Mouse (Mus musculus): ENCODE results near the gene Kif1b.
A peak's percentile ranks its signal among the peaks of the same experiment; 100 is the strongest.

Gene Kif1b

GRCm38 (mm10) chr4:149307596-149308490 is at the start of gene Kif1b:
Kif1b (minus strand) TSS chr4:149307693.
- peak; percentile 92 for DNase-seq (ENCODE audit: extremely low spot score, low read depth, low spot score)

GRCm38 (mm10) chr4:149354671-149355070 is 47.2 kb upstream of the Kif1b start:
- no peak for DNase-seq (ENCODE audit: extremely low spot score, low read depth, low spot score)

GRCm38 (mm10) chr4:149351596-149352150 is 44.2 kb upstream of the Kif1b start:
- no peak for DNase-seq (ENCODE audit: extremely low spot score, low read depth, low spot score)

GRCm38 (mm10) chr4:149348963-149349362 is 41.5 kb upstream of the Kif1b start:
- no peak for DNase-seq (ENCODE audit: extremely low spot score, low read depth, low spot score)

- no peak for DNase-seq (ENCODE audit: extremely low spot score, low read depth, low spot score)
Measured at GRCm38 (mm10) chr4:149345873-149346272, 38.4 kb upstream of the Kif1b start.

GRCm38 (mm10) chr4:149344311-149344710 is 36.8 kb upstream of the Kif1b start:
- no peak for DNase-seq (ENCODE audit: extremely low spot score, low read depth, low spot score)

GRCm38 (mm10) chr4:149340680-149341079 is 33.2 kb upstream of the Kif1b start:
- DNase-seq (ENCODE audit: extremely low spot score, low read depth, low spot score): no peak

- no peak for DNase-seq (ENCODE audit: extremely low spot score, low read depth, low spot score)
Measured at GRCm38 (mm10) chr4:149339426-149340214, 32.1 kb upstream of the Kif1b start.

GRCm38 (mm10) chr4:149338137-149338536 is 30.6 kb upstream of the Kif1b start:
- no peak for DNase-seq (ENCODE audit: extremely low spot score, low read depth, low spot score)

GRCm38 (mm10) chr4:149337353-149337752 is 29.9 kb upstream of the Kif1b start:
- no peak for DNase-seq (ENCODE audit: extremely low spot score, low read depth, low spot score)

- no peak for DNase-seq (ENCODE audit: extremely low spot score, low read depth, low spot score)
Measured at GRCm38 (mm10) chr4:149336302-149336701, 28.8 kb upstream of the Kif1b start.

- DNase-seq (ENCODE audit: extremely low spot score, low read depth, low spot score): no peak
Measured at GRCm38 (mm10) chr4:149334881-149335280, 27.4 kb upstream of the Kif1b start.

GRCm38 (mm10) chr4:149332726-149333125 is 25.2 kb upstream of the Kif1b start:
- DNase-seq (ENCODE audit: extremely low spot score, low read depth, low spot score): no peak

GRCm38 (mm10) chr4:149330495-149330894 is 23.0 kb upstream of the Kif1b start:
- DNase-seq (ENCODE audit: extremely low spot score, low read depth, low spot score): no peak

GRCm38 (mm10) chr4:149328735-149329134 is 21.2 kb upstream of the Kif1b start:
- DNase-seq (ENCODE audit: extremely low spot score, low read depth, low spot score): no peak

- DNase-seq (ENCODE audit: extremely low spot score, low read depth, low spot score): no peak
Measured at GRCm38 (mm10) chr4:149327281-149327680, 19.8 kb upstream of the Kif1b start.

GRCm38 (mm10) chr4:149325411-149326162 is 18.1 kb upstream of the Kif1b start:
- DNase-seq (ENCODE audit: extremely low spot score, low read depth, low spot score): no peak

- no peak for DNase-seq (ENCODE audit: extremely low spot score, low read depth, low spot score)
Measured at GRCm38 (mm10) chr4:149323730-149324129, 16.2 kb upstream of the Kif1b start.

GRCm38 (mm10) chr4:149322718-149323117 is 15.2 kb upstream of the Kif1b start:
- DNase-seq (ENCODE audit: extremely low spot score, low read depth, low spot score): no peak

- DNase-seq (ENCODE audit: extremely low spot score, low read depth, low spot score): no peak
Measured at GRCm38 (mm10) chr4:149322286-149322685, 14.8 kb upstream of the Kif1b start.

GRCm38 (mm10) chr4:149319088-149319487 is 11.6 kb upstream of the Kif1b start:
- no peak for DNase-seq (ENCODE audit: extremely low spot score, low read depth, low spot score)

Data from hindlimb bud, embryonic 11.5 days (tissue).